Comparison of ENCODE assay signal across 15 mouse cellular contexts in genomic region chr19:41857816-41858310, GRCm38 (mm10). TPM values are rescaled to one million over a fixed set of nuclear protein-coding genes. Genes with fewer than 3 reads are reported as not detected.
DNase-seq lines count a peak whose midpoint lies in the region; ATAC-seq and TF ChIP-seq lines count a peak whose summit lies in the region.
"Had no signal": no experiment of that assay in that cellular context is flagged by ENCODE, and none has a peak within 500 bp of the region (broad histone marks: within the 10 kb centered on the region; RNA-seq: fewer than 3 reads in every experiment).

No protein-coding gene starts in this region.

- no peak overlapping the region for H3K27ac ChIP-seq in kidney, postnatal 0 days
- peak overlapping the region; percentile 60; the same call in 1 of the 2 replicates for H3K27ac ChIP-seq in intestine, embryonic 14.5 days (ENCODE audit: low read depth)
- 0 out of 2 replicates have a peak overlapping the region, but pooled peaks have one; percentile 31 for H3K27ac ChIP-seq in stomach, embryonic 16.5 days (ENCODE audit: low read length)
- H3K27ac ChIP-seq: limb, embryonic 12.5 days; midbrain, embryonic 13.5 days had no signal

- no peak overlapping the region for H3K4me3 ChIP-seq in kidney, postnatal 0 days (replicated peaks; ENCODE audit: low read depth, low read length)
- H3K4me3 ChIP-seq in intestine, embryonic 14.5 days (ENCODE audit: low read depth, low read length) = no peak overlapping the region
- no peak overlapping the region for H3K4me3 ChIP-seq in stomach, embryonic 16.5 days (replicated peaks; ENCODE audit: low read length)
- H3K4me3 ChIP-seq: erythroblast, embryonic 14.5 days; limb, embryonic 12.5 days; midbrain, embryonic 13.5 days had no signal

- peak; percentile 41 for DNase-seq in kidney, postnatal 0 days (ENCODE audit: low spot score)
- no peak for DNase-seq in kidney, postnatal 10 days
- peak; percentile 14 for DNase-seq in brain, adult 2 months (ENCODE audit: low read depth, low spot score)
- no peak for DNase-seq in intestine, embryonic 14.5 days (ENCODE audit: low spot score)
- DNase-seq in neural tube, embryonic 10.5 days (ENCODE audit: extremely low spot score, low spot score) = no peak
- DNase-seq: cerebellum, adult 11 months; cerebellum, postnatal 25 days; kidney, postnatal 4 days; liver, postnatal 0 days; lung, postnatal 4 days had no signal

- H3K27me3 ChIP-seq in kidney, postnatal 0 days (ENCODE audit: insufficient read depth, low read length) = no peaks in the 10 kb centered on the region
- no peaks in the 10 kb centered on the region for H3K27me3 ChIP-seq in intestine, embryonic 14.5 days (replicated peaks; ENCODE audit: control insufficient read depth, insufficient read depth, low read length)
- H3K27me3 ChIP-seq in stomach, embryonic 16.5 days (ENCODE audit: control insufficient read depth, insufficient read depth, low read length) = no peaks in the 10 kb centered on the region
- H3K27me3 ChIP-seq: limb, embryonic 12.5 days; midbrain, embryonic 13.5 days had no signal

- H3K9me3 ChIP-seq in kidney, postnatal 0 days (replicated peaks; ENCODE audit: low read length) = no peaks in the 10 kb centered on the region
- H3K9me3 ChIP-seq in intestine, embryonic 14.5 days (ENCODE audit: control insufficient read depth, low read length) = no peaks in the 10 kb centered on the region
- H3K9me3 ChIP-seq in stomach, embryonic 16.5 days (replicated peaks; ENCODE audit: control insufficient read depth, low read length) = no peaks in the 10 kb centered on the region
- H3K9me3 ChIP-seq: limb, embryonic 12.5 days; midbrain, embryonic 13.5 days had no signal

- ATAC-seq in kidney, postnatal 0 days (replicated peaks; ENCODE audit: low FRiP score, low read depth) = no peak
- no peak for ATAC-seq in intestine, embryonic 14.5 days (replicated peaks; ENCODE audit: low FRiP score, low TSS enrichment, low read depth)
- ATAC-seq in stomach, embryonic 16.5 days (ENCODE audit: insufficient read depth, low FRiP score) = no peak
- no peak for ATAC-seq in erythroblast, adult 5-6 weeks (replicated peaks; ENCODE audit: low FRiP score, poor library complexity, severe bottlenecking)
- ATAC-seq: midbrain, embryonic 13.5 days had no signal

- no peak overlapping the region for H3K4me2 ChIP-seq in kidney, postnatal 0 days (ENCODE audit: low read length)
- no peak overlapping the region for H3K4me2 ChIP-seq in intestine, embryonic 14.5 days (ENCODE audit: low read length)
- H3K4me2 ChIP-seq in stomach, embryonic 16.5 days (ENCODE audit: low read depth, low read length) = no peak overlapping the region
- H3K4me2 ChIP-seq: limb, embryonic 12.5 days; midbrain, embryonic 13.5 days had no signal

- TF ChIP-seq CTCF in kidney, postnatal 0 days (IDR thresholded peaks at IDR 0.05; ENCODE audit: low read depth) = no peak

- no peak overlapping the region for H3K9ac ChIP-seq in kidney, postnatal 0 days (ENCODE audit: low read depth, low read length)
- no peak overlapping the region for H3K9ac ChIP-seq in intestine, embryonic 14.5 days (ENCODE audit: low read length)
- no peak overlapping the region for H3K9ac ChIP-seq in stomach, embryonic 16.5 days (ENCODE audit: low read length)
- H3K9ac ChIP-seq: limb, embryonic 12.5 days; liver, postnatal 0 days; midbrain, embryonic 13.5 days had no signal

- WGBS in kidney, postnatal 0 days = 72% methylated on average over 3 of the region's 3 CpGs
- 67% methylated on average over 3 of the region's 3 CpGs for WGBS in intestine, embryonic 14.5 days
- whole genome bisulfite sequencing in stomach, embryonic 16.5 days = 71% methylated on average over 3 of the region's 3 CpGs

- no peaks in the 10 kb centered on the region for H3K4me1 ChIP-seq in kidney, postnatal 0 days (replicated peaks; ENCODE audit: insufficient read depth, low read length)
- no peaks in the 10 kb centered on the region for H3K4me1 ChIP-seq in intestine, embryonic 14.5 days (replicated peaks; ENCODE audit: control insufficient read depth, insufficient read depth, low read length)
- H3K4me1 ChIP-seq in stomach, embryonic 16.5 days (ENCODE audit: control insufficient read depth, insufficient read depth, low read length) = no peaks in the 10 kb centered on the region
- H3K4me1 ChIP-seq: midbrain, embryonic 13.5 days had no signal

- H3K36me3 ChIP-seq in kidney, postnatal 0 days (ENCODE audit: insufficient read depth, low read length) = 0 out of 2 replicates have a peak, but pooled peaks cover 3% of the 10 kb centered on the region
- peaks cover 13% of the 10 kb centered on the region for H3K36me3 ChIP-seq in intestine, embryonic 14.5 days (ENCODE audit: control insufficient read depth, insufficient read depth, low read length)
- H3K36me3 ChIP-seq in stomach, embryonic 16.5 days (ENCODE audit: control insufficient read depth, insufficient read depth, low read length) = peaks cover under 1% of the 10 kb centered on the region; the same call in 1 of the 2 replicates

RNA-seq across cellular contexts. Expression of gene Frat2, which starts 9.9 kb away (rescaled TPM):
- 5.8 and 7.2 TPM in 2 replicates for polyA plus RNA-seq in kidney, postnatal 0 days (2015; fragmentation: Nextera tagmentation; extraction: Ambion mirVana)
- polyA plus RNA-seq in intestine, embryonic 14.5 days (2014; fragmentation: Nextera tagmentation; extraction: Ambion mirVana) = 6.4 and 6.5 TPM in 2 replicates
- 1.7 and 3.0 TPM in 2 replicates for polyA plus RNA-seq in stomach, embryonic 16.5 days (2015; fragmentation: Nextera tagmentation; extraction: Ambion mirVana)
- total RNA-seq in erythroblast, adult 5-6 weeks (2015; ENCODE audit: low replicate concordance) = 2.3 and 4.8 TPM in 2 replicates
- 3.6 and 11.0 TPM in 2 replicates for total RNA-seq in erythroblast, adult 5-6 weeks (2017; ENCODE audit: low replicate concordance)

RNA-seq across cellular contexts. Expression of gene Frat1, which starts 28.1 kb away (rescaled TPM):
- 11.1 and 11.4 TPM in 2 replicates for polyA plus RNA-seq in kidney, postnatal 0 days (2015; fragmentation: Nextera tagmentation; extraction: Ambion mirVana)
- 13.3 and 15.4 TPM in 2 replicates for polyA plus RNA-seq in intestine, embryonic 14.5 days (2014; fragmentation: Nextera tagmentation; extraction: Ambion mirVana)
- polyA plus RNA-seq in stomach, embryonic 16.5 days (2015; fragmentation: Nextera tagmentation; extraction: Ambion mirVana) = 8.9 and 9.9 TPM in 2 replicates
- total RNA-seq in erythroblast, adult 5-6 weeks (2015; ENCODE audit: low replicate concordance) = 0.77 and 3.1 TPM in 2 replicates
- total RNA-seq in erythroblast, adult 5-6 weeks (2017; ENCODE audit: low replicate concordance) = 2.1 and 5.3 TPM in 2 replicates

RNA-seq across cellular contexts. Expression of gene Rrp12, which starts 38.1 kb away (rescaled TPM):
- 7.9 and 9.3 TPM in 2 replicates for polyA plus RNA-seq in kidney, postnatal 0 days (2015; fragmentation: Nextera tagmentation; extraction: Ambion mirVana)
- 16.2 and 16.3 TPM in 2 replicates for polyA plus RNA-seq in intestine, embryonic 14.5 days (2014; fragmentation: Nextera tagmentation; extraction: Ambion mirVana)
- polyA plus RNA-seq in stomach, embryonic 16.5 days (2015; fragmentation: Nextera tagmentation; extraction: Ambion mirVana) = 15.4 and 15.9 TPM in 2 replicates
- total RNA-seq in erythroblast, adult 5-6 weeks (2015; ENCODE audit: low replicate concordance) = 0.63 and 2.9 TPM in 2 replicates
- 2.4 and 2.6 TPM in 2 replicates for total RNA-seq in erythroblast, adult 5-6 weeks (2017; ENCODE audit: low replicate concordance)

RNA-seq across cellular contexts. Expression of gene Pgam1, which starts 53.9 kb away (rescaled TPM):
- 488 and 525 TPM in 2 replicates for polyA plus RNA-seq in kidney, postnatal 0 days (2015; fragmentation: Nextera tagmentation; extraction: Ambion mirVana)
- 819 and 835 TPM in 2 replicates for polyA plus RNA-seq in intestine, embryonic 14.5 days (2014; fragmentation: Nextera tagmentation; extraction: Ambion mirVana)
- polyA plus RNA-seq in stomach, embryonic 16.5 days (2015; fragmentation: Nextera tagmentation; extraction: Ambion mirVana) = 706 and 744 TPM in 2 replicates
- total RNA-seq in erythroblast, adult 5-6 weeks (2015; ENCODE audit: low replicate concordance) = 154 and 190 TPM in 2 replicates
- 58.1 and 69.4 TPM in 2 replicates for total RNA-seq in erythroblast, adult 5-6 weeks (2017; ENCODE audit: low replicate concordance)

RNA-seq across cellular contexts. Expression of gene Arhgap19, which starts 56.0 kb away (rescaled TPM):
- 9.1 and 9.5 TPM in 2 replicates for polyA plus RNA-seq in kidney, postnatal 0 days (2015; fragmentation: Nextera tagmentation; extraction: Ambion mirVana)
- polyA plus RNA-seq in intestine, embryonic 14.5 days (2014; fragmentation: Nextera tagmentation; extraction: Ambion mirVana) = 25.5 and 29.0 TPM in 2 replicates
- 18.8 and 20.3 TPM in 2 replicates for polyA plus RNA-seq in stomach, embryonic 16.5 days (2015; fragmentation: Nextera tagmentation; extraction: Ambion mirVana)
- total RNA-seq in erythroblast, adult 5-6 weeks (2015; ENCODE audit: low replicate concordance) = 17.5 and 28.6 TPM in 2 replicates
- 28.1 and 28.3 TPM in 2 replicates for total RNA-seq in erythroblast, adult 5-6 weeks (2017; ENCODE audit: low replicate concordance)

Comparison
In these comparisons a context has a peak if more than half of its experiments do, and no peak if none do; other contexts are left out.
1. DNase-seq: peak in kidney, postnatal 0 days (single experiment) and brain, adult 2 months (single experiment); none in kidney, postnatal 10 days (single experiment), intestine, embryonic 14.5 days (single experiment) and neural tube, embryonic 10.5 days (single experiment).